Mouse (Mus musculus): Measurements from ENCODE around the gene Fstl1. TPM values are rescaled to one million over a fixed set of nuclear protein-coding genes. Genes with fewer than 3 reads are reported as not detected.
A peak's percentile ranks its signal among the peaks of the same experiment; 100 is the strongest.

Gene Fstl1
- polyA plus RNA-seq, 1 experiment from 2014 or later, result 683 TPM

GRCm38 (mm10) chr16:37860213-37860612 lies 83.5 kb downstream of the Fstl1 start:
- H3K9me3 ChIP-seq, result no peaks in the 10 kb centered on the region
- no peak overlapping the region for H3K9ac ChIP-seq

GRCm38 (mm10) chr16:37861029-37861428 lies 84.4 kb downstream of the Fstl1 start, which contains the start of gene Gm36028:
Gm36028 (minus strand) TSS chr16:37861146.
- no peak within 1 kb of the TSS for H3K9ac ChIP-seq
- WGBS, result 83% methylated on average over 7 of the region's 7 CpGs

More at GRCm38 (mm10) chr16:37860213-37860612, 83.5 kb downstream of the Fstl1 start:
- H3K4me3 ChIP-seq, result no peak overlapping the region
- H3K36me3 ChIP-seq, result no peaks in the 10 kb centered on the region
- 0 out of 2 replicates have a peak, but pooled peaks cover 2% of the 10 kb centered on the region for H3K4me1 ChIP-seq
- H3K4me2 ChIP-seq, result no peak overlapping the region
- no peak overlapping the region for H3K27ac ChIP-seq
- 74% methylated on average over 7 of the region's 7 CpGs for WGBS
- H3K27me3 ChIP-seq, result no peaks in the 10 kb centered on the region
- ATAC-seq (ENCODE audit: insufficient number of reproducible peaks, insufficient read depth, low FRiP score, low TSS enrichment, low read depth), result no peak

GRCm38 (mm10) chr16:37863876-37864275 lies 87.2 kb downstream of the Fstl1 start:
- Histone ChIP-seq H3K4me2 (no peak overlapping the region), H3K9me3 (no peaks in the 10 kb centered on the region), H3K27me3 (no peaks in the 10 kb centered on the region)

More at GRCm38 (mm10) chr16:37861029-37861428, 84.4 kb downstream of the Fstl1 start, which contains the start of gene Gm36028:
- H3K4me3 ChIP-seq, result no peak within 1 kb of the TSS
- no peaks in the 10 kb centered on the region for H3K9me3 ChIP-seq
- no peaks in the 10 kb centered on the region for H3K4me1 ChIP-seq
- H3K27ac ChIP-seq, result no peak within 1 kb of the TSS
- ATAC-seq (ENCODE audit: insufficient number of reproducible peaks, insufficient read depth, low FRiP score, low TSS enrichment, low read depth), result no peak
- H3K4me2 ChIP-seq, result no peak within 1 kb of the TSS
- no peaks in the 10 kb centered on the region for H3K27me3 ChIP-seq
- H3K36me3 ChIP-seq, result no peaks in the 10 kb centered on the region

GRCm38 (mm10) chr16:37865841-37866240 lies 89.2 kb downstream of the Fstl1 start:
- H3K9me3 ChIP-seq, result no peaks in the 10 kb centered on the region
- no peaks in the 10 kb centered on the region for H3K27me3 ChIP-seq
- H3K4me3 ChIP-seq, result no peak overlapping the region
- no peak for ATAC-seq (ENCODE audit: insufficient number of reproducible peaks, insufficient read depth, low FRiP score, low TSS enrichment, low read depth)
- WGBS, result 83% methylated on average over 9 of the region's 9 CpGs
- H3K36me3 ChIP-seq, result no peaks in the 10 kb centered on the region
- peaks cover 12% of the 10 kb centered on the region for H3K4me1 ChIP-seq
- H3K27ac ChIP-seq, result no peak overlapping the region
- no peak overlapping the region for H3K4me2 ChIP-seq
- H3K9ac ChIP-seq, result no peak overlapping the region

More at GRCm38 (mm10) chr16:37863876-37864275, 87.2 kb downstream of the Fstl1 start:
- no peak overlapping the region for H3K27ac ChIP-seq
- H3K36me3 ChIP-seq, result no peaks in the 10 kb centered on the region
- 77% methylated on average over 3 of the region's 3 CpGs for WGBS
- no peak for ATAC-seq (ENCODE audit: insufficient number of reproducible peaks, insufficient read depth, low FRiP score, low TSS enrichment, low read depth)
- H3K9ac ChIP-seq, result no peak overlapping the region
- no peak overlapping the region for H3K4me3 ChIP-seq
- no peaks in the 10 kb centered on the region for H3K4me1 ChIP-seq

- Histone ChIP-seq H3K27me3 (no peaks in the 10 kb centered on the region), H3K4me2 (peak within 1 kb of the TSS; percentile 71), H3K4me1 (peaks cover 19% of the 10 kb centered on the region), H3K36me3 (no peaks in the 10 kb centered on the region), H3K4me3 (peak within 1 kb of the TSS; percentile 96), H3K27ac (peak within 1 kb of the TSS; percentile 98), H3K9me3 (no peaks in the 10 kb centered on the region), H3K9ac (peak within 1 kb of the TSS; percentile 98)
- peak; percentile 90 for ATAC-seq (ENCODE audit: insufficient number of reproducible peaks, insufficient read depth, low FRiP score, low TSS enrichment, low read depth)
- under 1% methylated on average over 86 of the region's 86 CpGs for WGBS
Observed at GRCm38 (mm10) chr16:37867791-37868505, 91.3 kb downstream of the Fstl1 start, which contains the start of gene Lrrc58. Lrrc58 (plus strand) TSS chr16:37868389.

- Histone ChIP-seq H3K4me1 (peaks cover 19% of the 10 kb centered on the region), H3K9ac (peak overlapping the region; percentile 98), H3K27ac (peak overlapping the region; percentile 98), H3K27me3 (no peaks in the 10 kb centered on the region), H3K36me3 (no peaks in the 10 kb centered on the region), H3K4me2 (peak overlapping the region; percentile 71), H3K9me3 (no peaks in the 10 kb centered on the region), H3K4me3 (peak overlapping the region; percentile 96)
- ATAC-seq (ENCODE audit: insufficient number of reproducible peaks, insufficient read depth, low FRiP score, low TSS enrichment, low read depth), result peak; percentile 75
- WGBS, result under 1% methylated on average over 87 of the region's 87 CpGs
Observed at GRCm38 (mm10) chr16:37868506-37869469, 92.1 kb downstream of the Fstl1 start.

GRCm38 (mm10) chr16:37869470-37870231 lies 93.0 kb downstream of the Fstl1 start:
- Histone ChIP-seq H3K4me1 (peaks cover 19% of the 10 kb centered on the region), H3K36me3 (no peaks in the 10 kb centered on the region), H3K27ac (peak overlapping the region; percentile 98), H3K4me3 (peak overlapping the region; percentile 96), H3K27me3 (no peaks in the 10 kb centered on the region), H3K4me2 (peak overlapping the region; percentile 71), H3K9me3 (no peaks in the 10 kb centered on the region), H3K9ac (peak overlapping the region; percentile 98)
- 22% methylated on average over 4 of the region's 4 CpGs for WGBS
- ATAC-seq (ENCODE audit: insufficient number of reproducible peaks, insufficient read depth, low FRiP score, low TSS enrichment, low read depth), result no peak

GRCm38 (mm10) chr16:37871112-37871715 lies 94.5 kb downstream of the Fstl1 start:
- no peak overlapping the region for H3K4me3 ChIP-seq
- H3K36me3 ChIP-seq, result no peaks in the 10 kb centered on the region
- no peaks in the 10 kb centered on the region for H3K27me3 ChIP-seq
- no peaks in the 10 kb centered on the region for H3K9me3 ChIP-seq
- H3K4me2 ChIP-seq, result peak overlapping the region; percentile 17; the same call in 1 of the 2 replicates
- no peak overlapping the region for H3K9ac ChIP-seq
- WGBS, result 85% methylated on average over 4 of the region's 4 CpGs
- H3K27ac ChIP-seq, result no peak overlapping the region
- no peak for ATAC-seq (ENCODE audit: insufficient number of reproducible peaks, insufficient read depth, low FRiP score, low TSS enrichment, low read depth)
- H3K4me1 ChIP-seq, result peaks cover 19% of the 10 kb centered on the region

- WGBS, result 88% methylated on average over 4 of the region's 4 CpGs
- no peak for ATAC-seq (ENCODE audit: insufficient number of reproducible peaks, insufficient read depth, low FRiP score, low TSS enrichment, low read depth)
- H3K4me2 ChIP-seq, result no peak overlapping the region
- no peaks in the 10 kb centered on the region for H3K9me3 ChIP-seq
- no peak overlapping the region for H3K9ac ChIP-seq
- H3K27me3 ChIP-seq, result no peaks in the 10 kb centered on the region
- H3K4me3 ChIP-seq, result no peak overlapping the region
- H3K36me3 ChIP-seq, result peaks cover 19% of the 10 kb centered on the region
- H3K27ac ChIP-seq, result no peak overlapping the region
- peaks cover 18% of the 10 kb centered on the region for H3K4me1 ChIP-seq
Observed at GRCm38 (mm10) chr16:37874501-37875235, 98.0 kb downstream of the Fstl1 start.

- 96% methylated on average over 3 of the region's 3 CpGs for whole genome bisulfite sequencing
- no peaks in the 10 kb centered on the region for H3K4me1 ChIP-seq
- H3K27ac ChIP-seq, result no peak overlapping the region
- H3K4me3 ChIP-seq, result no peak overlapping the region
- H3K36me3 ChIP-seq, result peaks cover 44% of the 10 kb centered on the region
- no peak overlapping the region for H3K9ac ChIP-seq
- H3K27me3 ChIP-seq, result no peaks in the 10 kb centered on the region
- no peak for ATAC-seq (ENCODE audit: insufficient number of reproducible peaks, insufficient read depth, low FRiP score, low TSS enrichment, low read depth)
- no peak overlapping the region for H3K4me2 ChIP-seq
- H3K9me3 ChIP-seq, result no peaks in the 10 kb centered on the region
Observed at GRCm38 (mm10) chr16:37877406-37877805, 100.7 kb downstream of the Fstl1 start.

Measured in embryonic facial prominence, embryonic 13.5 days (tissue).